Mouse (Mus musculus) NIH3T3 (cell line): ENCODE measurements at regions not wholly inside any gene's neighbourhood (a gene's known extent, or its start where the extent isn't known, plus 50 kb on each side); places are given as distances from the start of the nearest gene placed in this dataset.
A peak's percentile ranks its signal among the peaks of the same experiment; 100 is the strongest.

Experiments used
- DNase-seq: peaks from one replicate; pipeline ENCODE4 v3.0.0-alpha.2; 2012; ENCODE audit warnings: low read depth

- peak; percentile 3 for DNase-seq
Observed at GRCm38 (mm10) chr17:61960837-61961236, 920.3 kb downstream of the Efna5 start.

DNA sequence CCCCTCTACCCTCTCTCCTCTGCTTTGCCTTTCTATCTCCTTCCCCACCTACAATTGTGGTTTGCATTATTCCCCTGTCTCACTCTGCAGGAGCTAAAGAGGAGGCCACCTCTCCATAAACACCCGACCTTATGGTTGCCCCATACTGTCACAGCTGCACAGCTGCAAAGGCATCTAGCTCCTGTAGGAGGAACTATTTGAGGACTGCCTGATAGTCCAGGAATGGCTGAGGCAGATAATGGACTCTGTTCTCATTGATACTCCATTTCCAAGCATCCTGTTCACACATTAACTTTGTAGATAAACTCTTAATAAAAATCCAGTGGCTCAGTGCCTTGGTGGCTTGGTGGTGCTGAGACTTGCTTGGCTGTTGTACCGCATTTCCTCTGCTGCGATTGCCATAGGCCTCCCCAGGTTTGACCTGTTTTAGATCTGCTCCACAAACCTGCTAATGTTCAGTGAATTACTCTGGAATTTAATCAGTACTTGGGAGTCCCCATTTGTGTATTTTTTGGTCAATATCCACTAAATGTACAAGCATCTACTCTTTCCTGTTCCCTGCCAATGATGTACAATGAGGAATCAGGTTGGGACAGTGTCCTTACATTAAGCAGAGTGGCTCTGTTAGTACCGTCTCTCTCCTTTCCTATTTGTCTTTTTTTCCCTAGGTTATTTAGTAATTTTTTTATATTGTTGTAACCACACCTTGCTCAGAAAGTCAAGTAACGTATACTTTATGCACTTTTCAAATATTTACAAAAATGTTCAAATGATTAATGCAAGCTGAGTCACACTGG, 920.9 kb downstream of the Efna5 start:
- DNase-seq: no peak

DNA sequence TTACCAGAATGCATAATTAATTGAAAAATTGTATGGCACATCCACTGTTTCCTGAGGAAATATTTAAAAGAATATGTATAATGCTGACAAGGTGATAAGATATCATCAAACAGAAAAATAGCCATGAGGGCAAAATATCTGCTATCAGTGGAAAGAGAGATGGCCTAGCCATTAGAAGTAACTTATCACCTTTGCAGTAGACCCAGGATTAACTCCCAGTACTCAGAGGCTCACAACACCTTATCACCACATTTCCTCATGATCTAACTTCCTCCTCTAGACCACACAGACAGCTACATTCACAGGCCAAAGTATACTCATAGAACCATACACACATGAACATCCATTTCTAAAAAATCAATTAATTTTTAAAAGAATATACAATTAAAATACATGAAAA, 963.4 kb downstream of the Efna5 start:
- DNase-seq: no peak

- DNase-seq: peak; percentile 2
Observed at GRCm38 (mm10) chr17:61902898-61903297, 978.2 kb downstream of the Efna5 start.

DNA sequence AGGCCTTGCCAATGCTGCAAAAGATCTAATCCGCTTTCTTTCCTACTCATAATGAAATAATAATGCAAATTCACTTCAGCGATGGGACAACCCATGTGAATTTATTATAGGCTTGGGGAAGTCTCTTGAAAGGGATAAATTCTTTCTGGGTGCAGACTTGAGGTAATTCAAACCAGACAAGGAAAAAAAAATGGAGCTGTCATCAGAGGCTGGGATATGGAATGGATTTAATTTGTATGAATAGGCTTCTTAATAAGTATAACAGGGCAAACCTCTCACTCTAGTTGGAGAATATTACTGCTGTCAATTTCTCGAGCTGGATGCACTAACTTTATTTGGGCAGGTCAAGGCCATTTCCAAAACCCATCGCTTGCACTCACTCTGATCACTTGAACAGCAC, 990.5 kb downstream of the Efna5 start:
- no peak for DNase-seq

- no peak for DNase-seq
Observed at GRCm38 (mm10) chr17:61866154-61866553, 1015.0 kb downstream of the Efna5 start.

GRCm38 (mm10) chr17:61862437-61862836, 1018.7 kb downstream of the Efna5 start:
- no peak for DNase-seq

- DNase-seq: no peak
Observed at GRCm38 (mm10) chr17:61837555-61837954, 1043.6 kb downstream of the Efna5 start.

DNA sequence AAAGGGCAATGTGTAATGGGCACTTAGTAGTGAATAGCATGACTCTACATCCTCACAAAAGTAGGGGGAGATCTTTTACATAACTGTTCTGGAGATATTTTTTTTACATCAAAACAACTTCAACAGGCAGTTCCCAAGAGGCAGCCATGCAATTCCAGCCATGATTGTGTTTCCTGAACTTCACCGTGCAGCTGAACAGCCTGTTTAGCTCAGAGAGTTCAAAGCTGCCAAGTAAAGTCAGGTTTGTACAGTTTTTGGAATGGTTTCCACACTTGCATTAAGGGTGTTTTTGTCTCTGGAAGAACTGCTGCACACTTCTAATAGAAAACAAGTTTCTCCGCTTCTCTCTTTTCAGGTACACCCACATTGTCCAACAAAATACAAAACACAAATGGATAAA, 1065.6 kb downstream of the Efna5 start:
- no peak for DNase-seq

- no peak for DNase-seq
Observed at GRCm38 (mm10) chr17:61768361-61768760, 1112.8 kb downstream of the Efna5 start.

GRCm38 (mm10) chr17:61765143-61765542, 1116.0 kb downstream of the Efna5 start:
- DNase-seq: no peak
